Mouse (Mus musculus) embryonic fibroblast, embryonic 13.5 days (primary cell): ENCODE measurements around the gene Ptprd. TPM values are rescaled to one million over a fixed set of nuclear protein-coding genes. Genes with fewer than 3 reads are reported as not detected.

Experiments used
- H3K27ac ChIP-seq: 2 replicates; pipeline ENCODE4 v1.5.1; 2012; ENCODE audit warnings: low read length, control low read depth, inconsistent platforms; ENCODE audit not compliant: insufficient read depth
- H3K4me1 ChIP-seq: 2 replicates; pipeline ENCODE4 v1.6.1; 2011; ENCODE audit warnings: low read length; ENCODE audit not compliant: control insufficient read depth, insufficient read depth
- H3K4me3 ChIP-seq: 2 replicates; pipeline ENCODE4 v1.5.1; 2011; ENCODE audit warnings: mild to moderate bottlenecking, control low read depth, low read length; ENCODE audit not compliant: insufficient read depth
- CTCF ChIP-seq: IDR thresholded peaks from 2 replicates; pipeline ENCODE4 v1.5.1; 2011; ENCODE audit warnings: mild to moderate bottlenecking, control low read depth, low read length, moderate library complexity, borderline replicate concordance; ENCODE audit not compliant: insufficient read depth
- POLR2A ChIP-seq: IDR thresholded peaks from 2 replicates; pipeline ENCODE4 v1.6.1; 2011; ENCODE audit warnings: low read depth, mild to moderate bottlenecking, control low read depth, low read length, moderate library complexity
- polyA plus RNA-seq: library from polyadenylated mRNA; stranded (reverse); fragments of >200 nt; gene quantifications from 2 replicates; pipeline ENCODE4 v1.2.4, GENCODE M21; 2011; ENCODE audit warnings: low read depth; ENCODE audit not compliant: missing spikeins, insufficient read length

Ptprd gene
- polyA plus RNA-seq, 1 experiment = 39.3 TPM

- no peak overlapping the region for H3K4me3 ChIP-seq
- no peak for TF ChIP-seq POLR2A
- no peak for TF ChIP-seq CTCF
- no peaks in the 10 kb centered on the region for H3K4me1 ChIP-seq
- H3K27ac ChIP-seq = no peak overlapping the region
Observed at GRCm38 (mm10) chr4:76337926-76338325, 1873.8 kb downstream of the Ptprd start.

- TF ChIP-seq POLR2A = no peak
- TF ChIP-seq CTCF = no peak
- no peaks in the 10 kb centered on the region for H3K4me1 ChIP-seq
- peak overlapping the region; percentile 15 for H3K4me3 ChIP-seq
- no peak overlapping the region for H3K27ac ChIP-seq
Observed at GRCm38 (mm10) chr4:76327346-76327745, 1884.4 kb downstream of the Ptprd start.

- no peak overlapping the region for H3K4me3 ChIP-seq
- no peak for TF ChIP-seq CTCF
- no peak for TF ChIP-seq POLR2A
- H3K4me1 ChIP-seq = no peaks in the 10 kb centered on the region
- H3K27ac ChIP-seq = no peak overlapping the region
Observed at GRCm38 (mm10) chr4:76325646-76326045, 1886.1 kb downstream of the Ptprd start.

GRCm38 (mm10) chr4:76324928-76325327, 1886.8 kb downstream of the Ptprd start:
- Histone ChIP-seq H3K4me1 (no peaks in the 10 kb centered on the region), H3K4me3 (no peak overlapping the region), H3K27ac (no peak overlapping the region)
- TF ChIP-seq POLR2A (no peak), CTCF (no peak)

- Histone ChIP-seq H3K4me1 (no peaks in the 10 kb centered on the region), H3K4me3 (no peak overlapping the region), H3K27ac (no peak overlapping the region)
- TF ChIP-seq CTCF (no peak), POLR2A (no peak)
Observed at GRCm38 (mm10) chr4:76324509-76324908, 1887.3 kb downstream of the Ptprd start.

GRCm38 (mm10) chr4:76319874-76320273, 1891.9 kb downstream of the Ptprd start:
- H3K4me3 ChIP-seq = no peak overlapping the region
- H3K27ac ChIP-seq = no peak overlapping the region

GRCm38 (mm10) chr4:76315977-76316376, 1895.8 kb downstream of the Ptprd start:
- H3K27ac ChIP-seq = no peak overlapping the region

More at GRCm38 (mm10) chr4:76319874-76320273, 1891.9 kb downstream of the Ptprd start:
- TF ChIP-seq CTCF (no peak), POLR2A (no peak)
- H3K4me1 ChIP-seq = no peaks in the 10 kb centered on the region

GRCm38 (mm10) chr4:76313749-76314148, 1898.0 kb downstream of the Ptprd start:
- H3K27ac ChIP-seq = no peak overlapping the region
- no peak overlapping the region for H3K4me3 ChIP-seq
- TF ChIP-seq CTCF = no peak
- TF ChIP-seq POLR2A = no peak
- no peaks in the 10 kb centered on the region for H3K4me1 ChIP-seq

More at GRCm38 (mm10) chr4:76315977-76316376, 1895.8 kb downstream of the Ptprd start:
- H3K4me3 ChIP-seq = no peak overlapping the region
- TF ChIP-seq CTCF (no peak), POLR2A (no peak)
- H3K4me1 ChIP-seq = no peaks in the 10 kb centered on the region

- H3K4me3 ChIP-seq = no peak overlapping the region
- no peak for TF ChIP-seq CTCF
- no peak for TF ChIP-seq POLR2A
- no peaks in the 10 kb centered on the region for H3K4me1 ChIP-seq
- H3K27ac ChIP-seq = no peak overlapping the region
Observed at GRCm38 (mm10) chr4:76312593-76312992, 1899.2 kb downstream of the Ptprd start.

GRCm38 (mm10) chr4:76305987-76306386, 1905.8 kb downstream of the Ptprd start:
- TF ChIP-seq CTCF (no peak), POLR2A (no peak)
- H3K4me3 ChIP-seq = no peak overlapping the region
- no peak overlapping the region for H3K27ac ChIP-seq
- no peaks in the 10 kb centered on the region for H3K4me1 ChIP-seq

- TF ChIP-seq POLR2A = no peak
- no peak for TF ChIP-seq CTCF
- Histone ChIP-seq H3K4me1 (peaks cover 7% of the 10 kb centered on the region; the same call in 1 of the 2 replicates), H3K4me3 (no peak overlapping the region), H3K27ac (peak overlapping the region; percentile 80)
Observed at GRCm38 (mm10) chr4:76297375-76297774, 1914.4 kb downstream of the Ptprd start.
